Mouse (Mus musculus) midbrain, embryonic 14.5 days (tissue): ENCODE data around the gene Samm50. TPM values are rescaled to one million over a fixed set of nuclear protein-coding genes. Genes with fewer than 3 reads are reported as not detected.

Source experiments
- microRNA-seq: library from miRNA; unstranded; fragments of <30 nt; microRNA quantifications from one replicate; pipeline ENCODE4, GENCODE M21; 2016
- polyA plus RNA-seq: library from polyadenylated mRNA; unstranded; fragments of >200 nt; fragmentation: Nextera tagmentation; extraction: Ambion mirVana; gene quantifications from 2 replicates; pipeline ENCODE4 v1.2.1, GENCODE M21; 2014

Gene Samm50
- polyA plus RNA-seq, 1 experiment from 2014 or later, result 54.2 TPM

Small RNA genes lying within 50 kb of the gene (microRNA-seq; reads per million reads assigned to microRNA genes)
- 0.44 reads per million for gene Mir6392

Other genes starting within 250 kb of the Samm50 start
- gene Efcab6, start 126.9 kb upstream of the Samm50 start, polyA plus RNA-seq, result 0.15 and 0.22 TPM in 2 replicates
- 42.5 and 55.0 TPM in 2 replicates for gene Sult4a1, start 86.5 kb upstream of the Samm50 start, polyA plus RNA-seq
- gene Pnpla5, start 69.1 kb upstream of the Samm50 start, polyA plus RNA-seq, result not detected in 2 replicates
- 3.3 and 4.5 TPM in 2 replicates for gene Pnpla3, start 24.4 kb upstream of the Samm50 start, polyA plus RNA-seq
- 4.4 and 4.9 TPM in 2 replicates for gene Parvb, start 39.8 kb downstream of the Samm50 start, polyA plus RNA-seq
- gene Parvg, start 131.8 kb downstream of the Samm50 start, polyA plus RNA-seq, result 0.72 TPM in 2 replicates